In genomic region chr9:121822585-121822991, GRCm38 (mm10) we compare ENCODE assay signal across 9 mouse cellular contexts. TPM values are rescaled to one million over a fixed set of nuclear protein-coding genes. Genes with fewer than 3 reads are reported as not detected.
DNase-seq lines count a peak whose midpoint lies in the region; ATAC-seq and TF ChIP-seq lines count a peak whose summit lies in the region.
"Had no signal": no experiment of that assay in that cellular context is flagged by ENCODE, and none has a peak within 500 bp of the region (broad histone marks: within the 10 kb centered on the region; RNA-seq: fewer than 3 reads in every experiment).

No protein-coding gene starts in this region.

- H3K27ac ChIP-seq in embryonic facial prominence, embryonic 14.5 days (replicated peaks; ENCODE audit: low read depth, low read length): no peak overlapping the region; the same call in 1 of the 2 replicates
- no peak overlapping the region for H3K27ac ChIP-seq in embryonic facial prominence, embryonic 10.5 days (replicated peaks)
- no peak overlapping the region; the same call in 1 of the 2 replicates for H3K27ac ChIP-seq in stomach, postnatal 0 days (replicated peaks)

- no peaks in the 10 kb centered on the region for H3K27me3 ChIP-seq in embryonic facial prominence, embryonic 14.5 days (replicated peaks; ENCODE audit: control insufficient read depth, insufficient read depth, low read length)
- no peaks in the 10 kb centered on the region for H3K27me3 ChIP-seq in embryonic facial prominence, embryonic 10.5 days (replicated peaks; ENCODE audit: low read depth, poor library complexity, severe bottlenecking)
- no peaks in the 10 kb centered on the region for H3K27me3 ChIP-seq in stomach, postnatal 0 days (ENCODE audit: control insufficient read depth, insufficient read depth, low read length)

- H3K4me1 ChIP-seq in embryonic facial prominence, embryonic 14.5 days (ENCODE audit: control insufficient read depth, insufficient read depth, low read length): peaks cover 6% of the 10 kb centered on the region
- peaks cover 11% of the 10 kb centered on the region for H3K4me1 ChIP-seq in embryonic facial prominence, embryonic 10.5 days
- H3K4me1 ChIP-seq in stomach, postnatal 0 days (replicated peaks; ENCODE audit: control insufficient read depth, insufficient read depth): no peaks in the 10 kb centered on the region

- no peak overlapping the region for H3K4me3 ChIP-seq in embryonic facial prominence, embryonic 14.5 days (ENCODE audit: low read depth, low read length)
- no peak overlapping the region for H3K4me3 ChIP-seq in embryonic facial prominence, embryonic 10.5 days
- H3K4me3 ChIP-seq in stomach, postnatal 0 days (ENCODE audit: low read depth, low read length): no peak overlapping the region

- no peaks in the 10 kb centered on the region for H3K9me3 ChIP-seq in embryonic facial prominence, embryonic 14.5 days (ENCODE audit: control insufficient read depth, low read length)
- no peaks in the 10 kb centered on the region for H3K9me3 ChIP-seq in embryonic facial prominence, embryonic 10.5 days
- no peaks in the 10 kb centered on the region for H3K9me3 ChIP-seq in stomach, postnatal 0 days (ENCODE audit: control insufficient read depth, low read length)

- DNase-seq in embryonic facial prominence, embryonic 14.5 days (ENCODE audit: low spot score): peak; percentile 46
- DNase-seq in embryonic facial prominence, embryonic 10.5 days (ENCODE audit: low spot score): no peak
- DNase-seq in retina, postnatal 1 day: peak; percentile 80
- DNase-seq in retina, embryonic 14.5 days (ENCODE audit: low spot score): no peak
- peak; percentile 68 to 70 for DNase-seq in layer of hippocampus, adult 8-10 months (ENCODE audit: low spot score in 2 of 2)
- DNase-seq in stomach, postnatal 0 days (ENCODE audit: low spot score): no peak
- no peak for DNase-seq in embryo, embryonic 10.5 days (ENCODE audit: low spot score)
- no peak for DNase-seq in testis, postnatal 10 days (ENCODE audit: low spot score)

- H3K9ac ChIP-seq in embryonic facial prominence, embryonic 14.5 days (ENCODE audit: low read depth, low read length): no peak overlapping the region
- no peak overlapping the region for H3K9ac ChIP-seq in stomach, postnatal 0 days (ENCODE audit: low read length)

- no peak for TF ChIP-seq EP300 in stomach, postnatal 0 days (optimal IDR thresholded peaks at IDR 0.05)

- ATAC-seq in embryonic facial prominence, embryonic 14.5 days (ENCODE audit: low read depth): peak; percentile 34; the same call in 1 of the 2 replicates
- peak; percentile 23 for ATAC-seq in stomach, postnatal 0 days (ENCODE audit: low FRiP score, low TSS enrichment)

- H3K4me2 ChIP-seq in embryonic facial prominence, embryonic 14.5 days (ENCODE audit: low read depth, low read length): no peak overlapping the region
- no peak overlapping the region for H3K4me2 ChIP-seq in stomach, postnatal 0 days (replicated peaks; ENCODE audit: low read depth)

- WGBS in embryonic facial prominence, embryonic 14.5 days: 82% methylated on average over 5 of the region's 6 CpGs
- whole genome bisulfite sequencing in embryonic facial prominence, embryonic 10.5 days: 88% methylated on average over 6 of the region's 6 CpGs
- 48% methylated on average over 6 of the region's 6 CpGs for WGBS in stomach, postnatal 0 days

- no peak for TF ChIP-seq CTCF in stomach, postnatal 0 days (IDR thresholded peaks at IDR 0.05; ENCODE audit: low read depth)

- H3K36me3 ChIP-seq in embryonic facial prominence, embryonic 14.5 days (ENCODE audit: control insufficient read depth, insufficient read depth, low read length): no peaks in the 10 kb centered on the region
- H3K36me3 ChIP-seq in embryonic facial prominence, embryonic 10.5 days (replicated peaks): no peaks in the 10 kb centered on the region
- no peaks in the 10 kb centered on the region for H3K36me3 ChIP-seq in stomach, postnatal 0 days (ENCODE audit: control insufficient read depth, insufficient read depth, low read length)

RNA-seq across cellular contexts. Expression of gene Ccdc13, which starts 16.7 kb away (rescaled TPM):
- polyA plus RNA-seq in embryonic facial prominence, embryonic 14.5 days (2014; fragmentation: Nextera tagmentation; extraction: Ambion mirVana): 1.7 and 2.0 TPM in 2 replicates
- 0.83 and 1.2 TPM in 2 replicates for polyA plus RNA-seq in embryonic facial prominence, embryonic 10.5 days (2016; fragmentation: Nextera tagmentation; extraction: Ambion mirVana)
- total RNA-seq in layer of hippocampus, adult 8-10 months (2022): 10 to 100 TPM in 1 of 4 experiments, 1 to 10 TPM in 3; 4.3 to 10.7 (median 9.4) TPM
- polyA plus RNA-seq in stomach, postnatal 0 days (2015; fragmentation: Nextera tagmentation; extraction: Ambion mirVana): 0.16 and 0.19 TPM in 2 replicates
- total RNA-seq: heart, postnatal 36 days had no signal

RNA-seq across cellular contexts. Expression of gene Hhatl, which starts 30.3 kb away (rescaled TPM):
- polyA plus RNA-seq in embryonic facial prominence, embryonic 14.5 days (2014; fragmentation: Nextera tagmentation; extraction: Ambion mirVana): 3.7 and 5.1 TPM in 2 replicates
- polyA plus RNA-seq in embryonic facial prominence, embryonic 10.5 days (2016; fragmentation: Nextera tagmentation; extraction: Ambion mirVana): not detected in 2 replicates
- total RNA-seq in layer of hippocampus, adult 8-10 months (2022): 10 to 100 TPM; 15.2 to 23.6 (median 20.1) TPM
- polyA plus RNA-seq in stomach, postnatal 0 days (2015; fragmentation: Nextera tagmentation; extraction: Ambion mirVana): 1.5 and 2.0 TPM in 2 replicates

RNA-seq across cellular contexts. Expression of gene Higd1a, which starts 35.6 kb away (rescaled TPM):
- polyA plus RNA-seq in embryonic facial prominence, embryonic 14.5 days (2014; fragmentation: Nextera tagmentation; extraction: Ambion mirVana): 185 and 192 TPM in 2 replicates
- 195 and 201 TPM in 2 replicates for polyA plus RNA-seq in embryonic facial prominence, embryonic 10.5 days (2016; fragmentation: Nextera tagmentation; extraction: Ambion mirVana)
- total RNA-seq in layer of hippocampus, adult 8-10 months (2022): 10 to 100 TPM; 73.8 to 88.7 (median 86.3) TPM
- polyA plus RNA-seq in stomach, postnatal 0 days (2015; fragmentation: Nextera tagmentation; extraction: Ambion mirVana): 631 and 679 TPM in 2 replicates

RNA-seq across cellular contexts. Expression of gene Klhl40, which starts 45.2 kb away (rescaled TPM):
- polyA plus RNA-seq in embryonic facial prominence, embryonic 14.5 days (2014; fragmentation: Nextera tagmentation; extraction: Ambion mirVana): 35.7 and 41.1 TPM in 2 replicates
- 0.17 and 0.26 TPM in 2 replicates for polyA plus RNA-seq in embryonic facial prominence, embryonic 10.5 days (2016; fragmentation: Nextera tagmentation; extraction: Ambion mirVana)
- 1 to 10 TPM; 3.5 to 5.7 (median 4.4) TPM for total RNA-seq in layer of hippocampus, adult 8-10 months (2022)
- 0.42 and 0.46 TPM in 2 replicates for polyA plus RNA-seq in stomach, postnatal 0 days (2015; fragmentation: Nextera tagmentation; extraction: Ambion mirVana)

Comparison
In these comparisons a context has a peak if more than half of its experiments do, and no peak if none do; other contexts are left out.
1. DNase-seq: peak in embryonic facial prominence, embryonic 14.5 days (single experiment), retina, postnatal 1 day (single experiment) and layer of hippocampus, adult 8-10 months (2 of 2); none in embryonic facial prominence, embryonic 10.5 days (single experiment), retina, embryonic 14.5 days (single experiment), stomach, postnatal 0 days (single experiment), embryo, embryonic 10.5 days (single experiment) and testis, postnatal 10 days (single experiment).